Mouse (Mus musculus): Measurements from ENCODE around the gene H2al1o.
"Not testable (repeated sequence)": the region's sequence is repeated elsewhere in the genome, so short reads cannot be mapped to it uniquely, and the experiment has no call there.

H2al1o gene

GRCm38 (mm10) chrX:9572309-9572708 is at the start of gene H2al1o:
Gene H2al1o (minus strand): TSS chrX:9572409.
- CTCF ChIA-PET: not testable (repeated sequence)

- CTCF ChIA-PET: interaction anchor here (0.6 kb wide), 1 partner anchor 454 kb away, joined by 6 read pairs; no protein-coding TSS in a partner anchor
Measured at GRCm38 (mm10) chrX:9598036-9598435, 25.8 kb upstream of the H2al1o start.

- CTCF ChIA-PET: no interaction called here
Measured at GRCm38 (mm10) chrX:9536881-9537280, 35.3 kb downstream of the H2al1o start.
